Mouse (Mus musculus): ENCODE measurements at regions not wholly inside any gene's neighbourhood (a gene's known extent, or its start where the extent isn't known, plus 50 kb on each side); places are given as distances from the start of the nearest gene placed in this dataset.
A peak's percentile ranks its signal among the peaks of the same experiment; 100 is the strongest.

GRCm38 (mm10) chr4:127535630-127536029 is 177.6 kb upstream of the Gjb5 start:
- DNase-seq (ENCODE audit: low spot score) (no peak), ATAC-seq (ENCODE audit: insufficient read depth, low read depth) (no peak)
- Histone ChIP-seq H3K4me2 (ENCODE audit: low read depth, low read length) (no peak overlapping the region), H3K27ac (ENCODE audit: low read depth) (no peak overlapping the region), H3K4me3 (ENCODE audit: low read depth, low read length) (no peak overlapping the region), H3K9ac (replicated peaks; ENCODE audit: low read depth, low read length) (no peak overlapping the region), H3K9me3 (replicated peaks; ENCODE audit: control insufficient read depth, low read length) (peaks cover 5% of the 10 kb centered on the region; the same call in 1 of the 2 replicates), H3K4me1 (ENCODE audit: control insufficient read depth, insufficient read depth) (no peaks in the 10 kb centered on the region), H3K36me3 (replicated peaks; ENCODE audit: control insufficient read depth, insufficient read depth, low read length) (no peaks in the 10 kb centered on the region), H3K27me3 (ENCODE audit: control insufficient read depth, insufficient read depth, low read length) (no peaks in the 10 kb centered on the region)
- TF ChIP-seq CTCF (IDR thresholded peaks at IDR 0.05; ENCODE audit: low read depth) (no peak), EP300 (IDR thresholded peaks at IDR 0.05; ENCODE audit: low read depth) (no peak)
- WGBS: 71% methylated on average over 7 of the region's 7 CpGs

- Histone ChIP-seq H3K9ac (replicated peaks; ENCODE audit: low read depth, low read length) (no peak overlapping the region), H3K27me3 (ENCODE audit: control insufficient read depth, insufficient read depth, low read length) (no peaks in the 10 kb centered on the region), H3K4me2 (ENCODE audit: low read depth, low read length) (no peak overlapping the region), H3K36me3 (replicated peaks; ENCODE audit: control insufficient read depth, insufficient read depth, low read length) (no peaks in the 10 kb centered on the region), H3K27ac (ENCODE audit: low read depth) (no peak overlapping the region), H3K9me3 (replicated peaks; ENCODE audit: control insufficient read depth, low read length) (peaks cover 5% of the 10 kb centered on the region; the same call in 1 of the 2 replicates), H3K4me1 (ENCODE audit: control insufficient read depth, insufficient read depth) (no peaks in the 10 kb centered on the region), H3K4me3 (ENCODE audit: low read depth, low read length) (no peak overlapping the region)
- ATAC-seq (ENCODE audit: insufficient read depth, low read depth) (no peak), DNase-seq (ENCODE audit: low spot score) (no peak)
- TF ChIP-seq EP300 (IDR thresholded peaks at IDR 0.05; ENCODE audit: low read depth) (no peak), CTCF (IDR thresholded peaks at IDR 0.05; ENCODE audit: low read depth) (no peak)
- WGBS: 88% methylated on average over 3 of the region's 3 CpGs
These were observed 176.4 kb upstream of the Gjb5 start for GRCm38 (mm10) chr4:127534411-127534810.

- DNase-seq (ENCODE audit: low spot score) (no peak), ATAC-seq (ENCODE audit: insufficient read depth, low read depth) (no peak)
- Histone ChIP-seq H3K9me3 (replicated peaks; ENCODE audit: control insufficient read depth, low read length) (peaks cover 5% of the 10 kb centered on the region; the same call in 1 of the 2 replicates), H3K4me1 (ENCODE audit: control insufficient read depth, insufficient read depth) (no peaks in the 10 kb centered on the region), H3K36me3 (replicated peaks; ENCODE audit: control insufficient read depth, insufficient read depth, low read length) (no peaks in the 10 kb centered on the region), H3K27ac (ENCODE audit: low read depth) (no peak overlapping the region), H3K4me3 (ENCODE audit: low read depth, low read length) (no peak overlapping the region), H3K27me3 (ENCODE audit: control insufficient read depth, insufficient read depth, low read length) (no peaks in the 10 kb centered on the region), H3K9ac (replicated peaks; ENCODE audit: low read depth, low read length) (no peak overlapping the region), H3K4me2 (ENCODE audit: low read depth, low read length) (no peak overlapping the region)
- WGBS: 66% methylated on average over 4 of the region's 4 CpGs
- TF ChIP-seq CTCF (IDR thresholded peaks at IDR 0.05; ENCODE audit: low read depth): no peak
These were observed 175.7 kb upstream of the Gjb5 start for GRCm38 (mm10) chr4:127533726-127534125.

- Histone ChIP-seq H3K4me1 (ENCODE audit: control insufficient read depth, insufficient read depth) (no peaks in the 10 kb centered on the region), H3K9me3 (replicated peaks; ENCODE audit: control insufficient read depth, low read length) (peaks cover 5% of the 10 kb centered on the region; the same call in 1 of the 2 replicates), H3K27me3 (ENCODE audit: control insufficient read depth, insufficient read depth, low read length) (no peaks in the 10 kb centered on the region), H3K9ac (replicated peaks; ENCODE audit: low read depth, low read length) (no peak overlapping the region), H3K27ac (ENCODE audit: low read depth) (no peak overlapping the region), H3K4me2 (ENCODE audit: low read depth, low read length) (no peak overlapping the region), H3K4me3 (ENCODE audit: low read depth, low read length) (no peak overlapping the region), H3K36me3 (replicated peaks; ENCODE audit: control insufficient read depth, insufficient read depth, low read length) (no peaks in the 10 kb centered on the region)
- WGBS: 76% methylated on average over 11 of the region's 11 CpGs
- TF ChIP-seq EP300 (IDR thresholded peaks at IDR 0.05; ENCODE audit: low read depth) (no peak), CTCF (IDR thresholded peaks at IDR 0.05; ENCODE audit: low read depth) (no peak)
- DNase-seq (ENCODE audit: low spot score): no peak
- ATAC-seq (ENCODE audit: insufficient read depth, low read depth): no peak
These were observed 172.8 kb upstream of the Gjb5 start for GRCm38 (mm10) chr4:127530779-127531178.

GRCm38 (mm10) chr4:127522151-127522550 is 164.2 kb upstream of the Gjb5 start:
- Histone ChIP-seq H3K4me2 (ENCODE audit: low read depth, low read length) (no peak overlapping the region), H3K36me3 (replicated peaks; ENCODE audit: control insufficient read depth, insufficient read depth, low read length) (no peaks in the 10 kb centered on the region), H3K4me1 (ENCODE audit: control insufficient read depth, insufficient read depth) (no peaks in the 10 kb centered on the region), H3K27ac (ENCODE audit: low read depth) (no peak overlapping the region), H3K9me3 (replicated peaks; ENCODE audit: control insufficient read depth, low read length) (no peaks in the 10 kb centered on the region), H3K27me3 (ENCODE audit: control insufficient read depth, insufficient read depth, low read length) (no peaks in the 10 kb centered on the region), H3K4me3 (ENCODE audit: low read depth, low read length) (no peak overlapping the region), H3K9ac (replicated peaks; ENCODE audit: low read depth, low read length) (no peak overlapping the region)
- ATAC-seq (ENCODE audit: insufficient read depth, low read depth) (no peak), DNase-seq (ENCODE audit: low spot score) (no peak)
- TF ChIP-seq CTCF (IDR thresholded peaks at IDR 0.05; ENCODE audit: low read depth): no peak
- TF ChIP-seq EP300 (IDR thresholded peaks at IDR 0.05; ENCODE audit: low read depth): no peak
- 74% methylated on average over 2 of the region's 2 CpGs for WGBS

- DNase-seq (ENCODE audit: low spot score) (no peak), ATAC-seq (ENCODE audit: insufficient read depth, low read depth) (no peak)
- TF ChIP-seq CTCF (IDR thresholded peaks at IDR 0.05; ENCODE audit: low read depth): peak; percentile 10; the same call in 1 of the 2 replicates
- no peak for TF ChIP-seq EP300 (IDR thresholded peaks at IDR 0.05; ENCODE audit: low read depth)
These were observed 160.0 kb upstream of the Gjb5 start for GRCm38 (mm10) chr4:127517978-127518377.

More at GRCm38 (mm10) chr4:127517978-127518377, 160.0 kb upstream of the Gjb5 start:
- no peak overlapping the region for H3K4me2 ChIP-seq (ENCODE audit: low read depth, low read length)
- no peaks in the 10 kb centered on the region for H3K27me3 ChIP-seq (ENCODE audit: control insufficient read depth, insufficient read depth, low read length)
- H3K9ac ChIP-seq (replicated peaks; ENCODE audit: low read depth, low read length): no peak overlapping the region
- no peaks in the 10 kb centered on the region for H3K4me1 ChIP-seq (ENCODE audit: control insufficient read depth, insufficient read depth)
- no peaks in the 10 kb centered on the region for H3K36me3 ChIP-seq (replicated peaks; ENCODE audit: control insufficient read depth, insufficient read depth, low read length)
- 84% methylated on average over 1 of the region's 1 CpGs for WGBS
- no peak overlapping the region for H3K4me3 ChIP-seq (ENCODE audit: low read depth, low read length)
- no peaks in the 10 kb centered on the region for H3K9me3 ChIP-seq (replicated peaks; ENCODE audit: control insufficient read depth, low read length)
- H3K27ac ChIP-seq (ENCODE audit: low read depth): no peak overlapping the region
